Mouse (Mus musculus) MEL (cell line): ENCODE measurements around the gene Ttc29. TPM values are rescaled to one million over a fixed set of nuclear protein-coding genes. Genes with fewer than 3 reads are reported as not detected.

Experiments
- DNase-seq: peaks from one replicate; pipeline ENCODE4 v3.0.0; 2011; ENCODE audit warnings: low read depth, low spot score
- H3K27ac ChIP-seq: 2 replicates; pipeline ENCODE4 v1.5.1; 2012; ENCODE audit warnings: low read depth, mild to moderate bottlenecking, control low read depth, low read length, moderate library complexity; ENCODE audit not compliant: control insufficient read depth
- H3K27me3 ChIP-seq, 2 experiments: fragments of 150-350 bp in 1 of 2; sonication (generic) in 1 of 2; 2 replicates each; pipeline ENCODE4 v1.6.1; 2012; ENCODE audit warnings: low read length in 2 of 2, mild to moderate bottlenecking in 2 of 2, improper control_type of control experiment in 1 of 2, moderate library complexity in 1 of 2; ENCODE audit not compliant: insufficient read depth in 2 of 2, control insufficient read depth in 1 of 2
- H3K36me3 ChIP-seq, 2 experiments: 2 replicates each; pipeline ENCODE4 v1.6.1; 2012 to 2014; ENCODE audit warnings: low read length in 2 of 2, improper control_type of control experiment in 1 of 2, inconsistent platforms in 1 of 2, mild to moderate bottlenecking in 1 of 2; ENCODE audit not compliant: insufficient read depth in 2 of 2, control insufficient read depth in 1 of 2
- H3K4me1 ChIP-seq, 2 experiments: fragments of 150-350 bp in 1 of 2; sonication (generic) in 1 of 2; 2 replicates each; pipeline ENCODE4 v1.6.1; 2012; ENCODE audit warnings: low read length in 2 of 2, improper control_type of control experiment in 1 of 2, mild to moderate bottlenecking in 1 of 2; ENCODE audit not compliant: insufficient read depth in 2 of 2, control insufficient read depth in 1 of 2
- H3K4me3 ChIP-seq, 2 experiments: fragments of 150-350 bp in 1 of 2; sonication (generic) in 1 of 2; 2 replicates each; pipeline ENCODE4 v1.5.1; 2012; ENCODE audit warnings: low read depth in 2 of 2, low read length in 2 of 2, mild to moderate bottlenecking in 2 of 2, moderate library complexity in 2 of 2, control low read depth in 1 of 2, improper control_type of control experiment in 1 of 2; ENCODE audit not compliant: control insufficient read depth in 1 of 2, insufficient read depth in 1 of 2
- H3K79me2 ChIP-seq: 2 replicates; pipeline ENCODE4 v1.6.1; 2012; ENCODE audit warnings: mild to moderate bottlenecking, low read length, moderate library complexity; ENCODE audit not compliant: control insufficient read depth, poor library complexity, insufficient read depth
- H3K9ac ChIP-seq: 2 replicates; pipeline ENCODE4 v1.6.1; 2012; ENCODE audit warnings: low read depth, mild to moderate bottlenecking, control low read depth, low read length, moderate library complexity; ENCODE audit not compliant: control insufficient read depth, poor library complexity, severe bottlenecking
- H3K9me3 ChIP-seq: fragments of 150-350 bp; sonication (generic); replicated peaks from 2 replicates; pipeline ENCODE4 v1.6.1; 2012; ENCODE audit warnings: mild to moderate bottlenecking, low read length, improper control_type of control experiment, moderate library complexity; ENCODE audit not compliant: insufficient read depth
- BHLHE40 ChIP-seq: IDR thresholded peaks from 2 replicates; pipeline ENCODE4 v1.6.1; 2012; ENCODE audit warnings: low read depth, mild to moderate bottlenecking, inconsistent platforms, low read length, improper control_type of control experiment, borderline replicate concordance
- CHD1 ChIP-seq: IDR thresholded peaks from 2 replicates; pipeline ENCODE4 v1.6.1; 2012; ENCODE audit warnings: low read depth, mild to moderate bottlenecking, inconsistent platforms, low read length, improper control_type of control experiment
- CTCF ChIP-seq, 3 experiments: IDR thresholded peaks in 2 of 3; conservative IDR thresholded peaks in 1 of 3; 2 replicates each; pipeline ENCODE4 v1.5.1; 2011 to 2012; ENCODE audit warnings: low read length in 3 of 3, low read depth in 2 of 3, mild to moderate bottlenecking in 2 of 3, improper control_type of control experiment in 1 of 3, inconsistent platforms in 1 of 3, mixed read lengths in 1 of 3, moderate library complexity in 1 of 3; ENCODE audit not compliant: control insufficient read depth in 1 of 3, insufficient read depth in 1 of 3, poor library complexity in 1 of 3, severe bottlenecking in 1 of 3
- ELF1 ChIP-seq: IDR thresholded peaks from 2 replicates; pipeline ENCODE4 v1.6.1; 2014; ENCODE audit warnings: low read depth, mild to moderate bottlenecking, inconsistent platforms, low read length, improper control_type of control experiment, moderate library complexity
- EP300 ChIP-seq, 2 experiments: IDR thresholded peaks; 2 replicates each; pipeline ENCODE4 v1.6.1; 2011; ENCODE audit warnings: improper control_type of control experiment in 2 of 2, low read length in 2 of 2, low read depth in 1 of 2, mild to moderate bottlenecking in 1 of 2
- ETS1 ChIP-seq: IDR thresholded peaks from 2 replicates; pipeline ENCODE4 v1.6.1; 2012; ENCODE audit warnings: low read depth, mild to moderate bottlenecking, inconsistent platforms, low read length, improper control_type of control experiment, moderate library complexity
- KAT2A ChIP-seq: conservative IDR thresholded peaks from 2 replicates; pipeline ENCODE4 v1.6.1; 2012; ENCODE audit warnings: low read depth, low read length, improper control_type of control experiment, inconsistent platforms
- MAX ChIP-seq: IDR thresholded peaks from 2 replicates; pipeline ENCODE4 v1.6.1; 2011; ENCODE audit warnings: low read length, improper control_type of control experiment
- MAZ ChIP-seq: IDR thresholded peaks from 2 replicates; pipeline ENCODE4 v1.6.1; 2012; ENCODE audit warnings: low read depth, mild to moderate bottlenecking, inconsistent platforms, low read length, improper control_type of control experiment
- MXI1 ChIP-seq: IDR thresholded peaks from 2 replicates; pipeline ENCODE4 v1.6.1; 2011; ENCODE audit warnings: mild to moderate bottlenecking, low read depth, low read length, improper control_type of control experiment
- MYC ChIP-seq: IDR thresholded peaks from 2 replicates; pipeline ENCODE4 v1.6.1; 2011; ENCODE audit warnings: low read depth, mild to moderate bottlenecking, low read length, improper control_type of control experiment, moderate library complexity
- NELFE ChIP-seq: IDR thresholded peaks from 2 replicates; pipeline ENCODE4 v1.6.1; 2011; ENCODE audit warnings: low read depth, low read length, improper control_type of control experiment
- POLR2A ChIP-seq, 2 experiments: IDR thresholded peaks; 2 replicates each; pipeline ENCODE4 v1.6.1; 2011 to 2012; ENCODE audit warnings: low read length in 2 of 2, mild to moderate bottlenecking in 2 of 2, control low read depth in 1 of 2, improper control_type of control experiment in 1 of 2, low read depth in 1 of 2, moderate library complexity in 1 of 2; ENCODE audit not compliant: control insufficient read depth in 1 of 2, insufficient read depth in 1 of 2, poor library complexity in 1 of 2
- POLR2AphosphoS2 ChIP-seq: IDR thresholded peaks from 2 replicates; pipeline ENCODE4 v1.6.1; 2011; ENCODE audit warnings: low read length, improper control_type of control experiment
- POLR2AphosphoS5 ChIP-seq: IDR thresholded peaks from 2 replicates; pipeline ENCODE4 v1.6.1; 2012; ENCODE audit warnings: low read depth, borderline replicate concordance, mild to moderate bottlenecking, inconsistent platforms, low read length, moderate library complexity, mixed read lengths
- TBP ChIP-seq: IDR thresholded peaks from 2 replicates; pipeline ENCODE4 v1.8.0; 2011; ENCODE audit warnings: low read depth, low read length, improper control_type of control experiment
- TCF12 ChIP-seq: IDR thresholded peaks from 2 replicates; pipeline ENCODE4 v1.6.1; 2014; ENCODE audit warnings: low read depth, mild to moderate bottlenecking, inconsistent platforms, low read length, improper control_type of control experiment, moderate library complexity
- ZKSCAN1 ChIP-seq: IDR thresholded peaks from 2 replicates; pipeline ENCODE4 v1.6.1; 2012; ENCODE audit warnings: low read depth, mild to moderate bottlenecking, inconsistent platforms, low read length, improper control_type of control experiment, moderate library complexity
- ZMIZ1 ChIP-seq: IDR thresholded peaks from 2 replicates; pipeline ENCODE4 v1.6.1; 2012; ENCODE audit warnings: low read depth, mild to moderate bottlenecking, inconsistent platforms, low read length, improper control_type of control experiment, moderate library complexity
- polyA plus RNA-seq, 2 experiments: library from polyadenylated mRNA; stranded (reverse) in 1 of 2; unstranded in 1 of 2; fragments of >175 nt in 1 of 2; fragments of >200 nt in 1 of 2; gene quantifications; 2 replicates each; pipeline versions ENCODE4 v1.2.1 to v1.2.4; 2012; ENCODE audit warnings: low replicate concordance in 2 of 2, low read depth in 1 of 2; ENCODE audit not compliant: insufficient read length in 2 of 2, insufficient read depth in 1 of 2, missing spikeins in 1 of 2
- total RNA-seq: library from RNA; depleted of rRNA; stranded (reverse); fragments of 300-350 nt; gene quantifications from 2 replicates; pipeline ENCODE4 v1.2.3, GENCODE M21; 2012; rRNA removed

The Ttc29 gene
- total and polyA plus RNA-seq, 3 experiments = not detected

DNA sequence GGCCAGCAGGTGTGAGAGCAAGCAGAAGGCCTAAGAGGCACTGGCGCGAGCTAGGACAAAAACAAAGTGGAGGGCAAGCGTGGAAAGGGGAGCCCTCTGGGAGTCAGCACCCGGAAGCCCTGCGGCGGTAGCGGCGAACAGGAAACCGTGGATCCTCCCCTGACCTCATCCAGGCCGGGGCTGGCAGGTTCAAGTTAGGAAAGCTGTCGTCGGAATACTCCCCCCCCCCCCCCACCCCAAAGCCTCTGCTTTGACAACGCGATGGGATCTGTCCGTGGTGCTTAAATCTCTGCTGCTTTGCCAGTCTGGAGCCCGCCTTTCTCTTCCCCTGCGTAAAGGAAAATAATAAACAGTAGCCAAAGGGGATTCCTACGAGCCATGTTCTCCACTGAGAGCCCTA is 225.0 kb downstream of the Ttc29 start:
- Histone ChIP-seq H3K27me3 (no peaks in the 10 kb centered on the region), H3K27ac (no peak overlapping the region), H3K4me3 (no peak overlapping the region), H3K9me3 (no peaks in the 10 kb centered on the region), H3K36me3 (no peaks in the 10 kb centered on the region), H3K9ac (no peak overlapping the region), H3K4me1 (no peaks in the 10 kb centered on the region), H3K79me2 (no peaks in the 10 kb centered on the region)
- peak; percentile 20 for DNase-seq
- TF ChIP-seq POLR2AphosphoS2 (no peak), MXI1 (no peak), ZKSCAN1 (no peak), EP300 (IDR thresholded peaks at IDR 0.05; ENCODE audit: low read depth in 1 of 2, low read length in 2 of 2) (no peak), ZMIZ1 (no peak), KAT2A (no peak), POLR2A (IDR thresholded peaks at IDR 0.05; ENCODE audit: control insufficient read depth in 1 of 2, insufficient read depth in 1 of 2, low read depth in 1 of 2, low read length in 2 of 2, poor library complexity in 1 of 2) (no peak), MAZ (no peak), POLR2AphosphoS5 (no peak), MAX (no peak), CTCF (IDR thresholded peaks at IDR 0.05 in 2 of 3, conservative IDR thresholded peaks at IDR 0.05 in 1 of 3; ENCODE audit: control insufficient read depth in 1 of 3, insufficient read depth in 1 of 3, low read depth in 2 of 3, low read length in 3 of 3, poor library complexity in 1 of 3, severe bottlenecking in 1 of 3) (no peak), ETS1 (no peak), MYC (no peak), NELFE (no peak), CHD1 (no peak), ELF1 (no peak)

DNA sequence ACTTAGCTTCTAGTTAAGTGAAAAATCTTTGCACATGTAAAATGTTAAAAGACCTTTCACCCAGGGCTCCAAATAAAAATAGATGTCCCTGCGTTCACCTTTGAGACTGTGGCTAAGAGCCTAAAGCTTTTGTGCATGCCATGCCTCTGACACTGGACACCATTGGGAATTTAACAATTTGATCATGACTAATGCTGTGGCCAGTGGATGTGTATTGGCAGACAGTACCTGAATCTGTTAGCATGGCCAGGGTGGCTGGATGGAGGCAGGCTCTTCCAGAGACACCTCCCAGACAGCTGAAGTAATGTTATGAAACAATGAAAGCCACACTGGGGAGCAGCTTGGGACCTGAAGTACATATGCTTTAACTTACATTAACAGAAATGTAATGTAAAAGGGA is 229.7 kb downstream of the Ttc29 start:
- Histone ChIP-seq H3K9me3 (no peaks in the 10 kb centered on the region), H3K4me1 (no peaks in the 10 kb centered on the region), H3K27ac (no peak overlapping the region), H3K27me3 (no peaks in the 10 kb centered on the region), H3K79me2 (no peaks in the 10 kb centered on the region), H3K9ac (no peak overlapping the region), H3K36me3 (no peaks in the 10 kb centered on the region), H3K4me3 (no peak overlapping the region)
- TF ChIP-seq TCF12 = no peak
- TF ChIP-seq TBP = no peak
- TF ChIP-seq BHLHE40 = no peak
- DNase-seq = no peak

Other genes with a start within 250 kb of the Ttc29 start
- gene Pou4f2, start 223.3 kb downstream of the Ttc29 start, total RNA-seq = not detected in 2 replicates
- not detected for gene Pou4f2, start 223.3 kb downstream of the Ttc29 start, polyA plus RNA-seq